Mouse (Mus musculus) hindbrain, embryonic 12.5 days (tissue): ENCODE measurements around the gene Asb2. TPM values are rescaled to one million over a fixed set of nuclear protein-coding genes. Genes with fewer than 3 reads are reported as not detected.

Experiments
- ATAC-seq: fragments of 200-750 bp; cut with Nextera tagmentation; 2 replicates; pipeline ENCODE4 v1.8.0; 2017; ENCODE audit warnings: moderate TSS enrichment; ENCODE audit not compliant: low FRiP score
- H3K27ac ChIP-seq: fragments of 300-500 bp; sonication (generic); 2 replicates; pipeline ENCODE4 v1.5.1; 2016; ENCODE audit warnings: mild to moderate bottlenecking
- H3K27me3 ChIP-seq: fragments of 300-500 bp; sonication (generic); 2 replicates; pipeline ENCODE4 v1.6.1; 2016; ENCODE audit warnings: mild to moderate bottlenecking
- H3K36me3 ChIP-seq: fragments of 300-500 bp; sonication (generic); 2 replicates; pipeline ENCODE4 v1.6.1; 2016; ENCODE audit warnings: mild to moderate bottlenecking
- H3K4me1 ChIP-seq: fragments of 300-500 bp; sonication (generic); 2 replicates; pipeline ENCODE4 v1.6.1; 2016
- H3K4me2 ChIP-seq: fragments of 300-500 bp; sonication (generic); replicated peaks from 2 replicates; pipeline ENCODE4 v1.6.1; 2016; ENCODE audit warnings: mild to moderate bottlenecking
- H3K4me3 ChIP-seq: fragments of 300-500 bp; sonication (generic); 2 replicates; pipeline ENCODE4 v1.5.1; 2016; ENCODE audit warnings: mild to moderate bottlenecking
- H3K9ac ChIP-seq: fragments of 300-500 bp; sonication (generic); 2 replicates; pipeline ENCODE4 v1.6.1; 2016; ENCODE audit warnings: mild to moderate bottlenecking, moderate library complexity
- H3K9me3 ChIP-seq: fragments of 300-500 bp; sonication (generic); replicated peaks from 2 replicates; pipeline ENCODE4 v1.6.1; 2016; ENCODE audit warnings: mild to moderate bottlenecking
- WGBS: fragments of 180-500 bp; shearing (Covaris S2); methylation state at CpG from one replicate; pipeline ENCODE4 v1.1.7; 2016; 5-methylcytosine and 5-hydroxymethylcytosine counted together
- polyA plus RNA-seq: library from polyadenylated mRNA; unstranded; fragments of >200 nt; fragmentation: Nextera tagmentation; extraction: Ambion mirVana; gene quantifications from 2 replicates; pipeline ENCODE4 v1.2.1, GENCODE M21; 2016

Asb2 gene
- polyA plus RNA-seq, 1 experiment from 2014 or later, result 0.71 TPM

DNA sequence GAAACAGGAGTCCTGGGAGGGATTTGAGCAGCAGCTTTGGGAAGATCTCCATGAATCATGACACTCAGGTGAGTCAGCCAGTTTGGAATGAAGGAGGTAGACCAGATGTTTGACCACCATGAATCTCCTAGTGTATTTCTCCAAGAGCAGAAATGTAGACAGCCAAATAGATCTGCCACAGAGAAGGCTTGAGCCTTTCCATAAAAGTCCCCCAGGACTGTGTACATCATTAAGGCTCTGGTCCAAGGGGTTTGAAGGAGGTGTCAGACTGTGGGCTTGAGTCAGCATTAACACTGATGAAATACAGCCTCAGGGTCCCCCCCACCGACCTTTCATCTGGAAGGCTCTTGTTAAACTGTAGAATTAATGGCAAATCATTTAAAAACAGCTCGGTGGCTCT lies 74.3 kb downstream of the Asb2 start:
- H3K4me3 ChIP-seq, result no peak overlapping the region
- no peaks in the 10 kb centered on the region for H3K36me3 ChIP-seq
- H3K9me3 ChIP-seq, result peaks cover 9% of the 10 kb centered on the region; the same call in 1 of the 2 replicates
- H3K9ac ChIP-seq, result no peak overlapping the region
- 75% methylated on average over 2 of the region's 2 CpGs for WGBS
- no peaks in the 10 kb centered on the region for H3K4me1 ChIP-seq
- H3K27ac ChIP-seq, result no peak overlapping the region
- H3K4me2 ChIP-seq, result no peak overlapping the region
- H3K27me3 ChIP-seq, result no peaks in the 10 kb centered on the region
- no peak for ATAC-seq

DNA sequence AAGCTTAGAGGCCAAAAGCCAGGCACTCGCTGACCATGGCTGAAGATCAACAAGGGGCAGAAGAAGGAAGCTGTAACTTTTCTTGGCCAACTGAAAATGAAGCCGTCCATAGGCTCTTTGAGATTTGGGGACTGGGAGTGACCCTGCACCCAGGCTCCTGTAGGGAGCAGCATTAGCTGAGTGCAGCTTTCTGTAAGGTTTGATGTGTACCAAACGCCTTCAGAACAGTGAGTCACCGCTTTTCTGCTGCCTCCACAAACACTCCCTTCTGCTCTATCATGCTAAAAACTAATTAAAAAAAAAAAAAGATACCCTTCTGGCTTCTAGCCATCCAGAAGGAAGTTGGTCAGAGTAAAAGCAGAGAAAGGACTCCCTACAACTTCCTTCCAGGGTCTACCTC lies 79.4 kb downstream of the Asb2 start:
- no peak overlapping the region for H3K4me3 ChIP-seq
- WGBS, result 82% methylated on average over 4 of the region's 4 CpGs
- H3K27me3 ChIP-seq, result no peaks in the 10 kb centered on the region
- no peak overlapping the region for H3K4me2 ChIP-seq
- no peak for ATAC-seq
- H3K9me3 ChIP-seq, result peaks cover 9% of the 10 kb centered on the region; the same call in 1 of the 2 replicates
- H3K9ac ChIP-seq, result no peak overlapping the region
- no peaks in the 10 kb centered on the region for H3K4me1 ChIP-seq
- no peak overlapping the region for H3K27ac ChIP-seq
- no peaks in the 10 kb centered on the region for H3K36me3 ChIP-seq

DNA sequence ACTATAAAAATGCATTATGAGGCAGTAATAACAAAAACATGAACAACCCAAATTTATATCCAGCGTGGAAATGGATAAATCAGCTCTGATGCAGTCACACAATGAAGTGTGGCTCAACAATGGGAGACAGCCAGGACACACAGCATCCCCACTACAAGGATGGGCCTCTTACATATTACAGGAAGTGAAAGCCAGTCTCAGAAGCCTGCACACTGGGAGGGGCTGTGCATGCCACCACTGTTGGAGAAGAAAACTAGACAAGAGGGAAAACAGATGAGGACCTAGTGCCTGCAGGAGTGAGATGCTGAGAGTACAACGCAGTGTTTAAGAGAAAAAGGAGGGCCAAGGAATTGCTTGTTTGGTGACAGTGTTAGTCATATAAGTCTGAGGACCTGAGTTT lies 82.1 kb downstream of the Asb2 start:
- H3K36me3 ChIP-seq, result no peaks in the 10 kb centered on the region
- H3K4me1 ChIP-seq, result no peaks in the 10 kb centered on the region
- ATAC-seq, result no peak
- H3K9me3 ChIP-seq, result peaks cover 9% of the 10 kb centered on the region; the same call in 1 of the 2 replicates
- H3K4me3 ChIP-seq, result no peak overlapping the region
- no peak overlapping the region for H3K27ac ChIP-seq
- H3K27me3 ChIP-seq, result no peaks in the 10 kb centered on the region
- 92% methylated on average over 2 of the region's 2 CpGs for WGBS
- no peak overlapping the region for H3K4me2 ChIP-seq
- H3K9ac ChIP-seq, result no peak overlapping the region

DNA sequence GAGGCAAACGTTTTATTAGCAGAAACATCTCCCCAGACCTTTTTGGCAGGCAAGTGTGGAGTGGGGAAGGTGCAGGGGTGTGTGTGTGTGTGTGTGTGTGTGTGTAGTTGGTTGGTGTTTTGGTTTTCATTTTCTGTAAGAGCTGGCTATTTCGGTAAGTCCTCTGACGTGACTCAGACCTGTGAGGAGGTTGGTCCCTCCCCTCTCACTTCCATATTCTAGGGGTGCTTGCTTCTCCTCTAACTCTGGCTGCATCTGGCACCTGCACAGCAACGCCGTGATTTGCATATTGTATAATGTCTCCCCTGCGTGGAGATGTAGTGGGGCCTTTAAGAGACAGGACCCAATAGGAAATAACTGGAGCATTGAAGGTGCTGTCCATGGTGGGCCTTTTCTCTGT lies 82.8 kb downstream of the Asb2 start:
- Histone ChIP-seq H3K4me3 (no peak overlapping the region), H3K27me3 (no peaks in the 10 kb centered on the region), H3K4me2 (no peak overlapping the region), H3K9me3 (peaks cover 8% of the 10 kb centered on the region; the same call in 1 of the 2 replicates), H3K4me1 (no peaks in the 10 kb centered on the region), H3K36me3 (no peaks in the 10 kb centered on the region), H3K9ac (no peak overlapping the region), H3K27ac (no peak overlapping the region)
- ATAC-seq, result no peak
- 68% methylated on average over 6 of the region's 6 CpGs for WGBS

DNA sequence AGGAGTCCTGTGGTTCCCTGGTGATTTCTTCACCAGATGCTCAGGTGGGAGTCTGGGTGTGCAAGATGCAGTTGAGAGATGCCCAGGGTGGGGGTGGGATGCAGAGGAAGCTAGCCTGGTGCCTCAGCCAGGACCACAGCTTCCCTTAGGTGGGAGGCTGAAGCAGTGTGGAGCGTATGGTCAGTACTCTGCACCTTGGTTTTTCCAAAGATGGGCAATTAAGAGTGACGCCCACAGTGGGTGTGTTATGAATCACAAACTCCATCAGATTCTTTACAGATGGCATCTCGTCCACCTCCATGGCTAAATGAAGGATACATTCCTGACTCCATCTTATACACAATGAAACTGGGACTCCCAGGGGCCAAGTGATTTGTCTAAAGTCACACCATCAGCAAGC lies 83.6 kb downstream of the Asb2 start:
- Histone ChIP-seq H3K4me3 (no peak overlapping the region), H3K9me3 (no peaks in the 10 kb centered on the region), H3K4me1 (no peaks in the 10 kb centered on the region), H3K36me3 (no peaks in the 10 kb centered on the region), H3K27me3 (no peaks in the 10 kb centered on the region), H3K9ac (no peak overlapping the region), H3K4me2 (no peak overlapping the region), H3K27ac (no peak overlapping the region)
- 95% methylated on average over 3 of the region's 3 CpGs for WGBS
- no peak for ATAC-seq

Other genes with a start within 250 kb of the Asb2 start
- gene Prima1, start 113.9 kb downstream of the Asb2 start, polyA plus RNA-seq, result 0.80 and 1.6 TPM in 2 replicates
- gene Fam181a, start 45.0 kb downstream of the Asb2 start, polyA plus RNA-seq, result 13.6 and 14.4 TPM in 2 replicates
- gene Otub2, start 32.7 kb upstream of the Asb2 start, polyA plus RNA-seq, result 16.9 TPM in 2 replicates
- gene 9330161L09Rik, start 51.8 kb upstream of the Asb2 start, polyA plus RNA-seq, result 0.79 and 1.3 TPM in 2 replicates
- gene Ddx24, start 69.8 kb upstream of the Asb2 start, polyA plus RNA-seq, result 120 and 128 TPM in 2 replicates
- 9.2 and 11.3 TPM in 2 replicates for gene Ifi27, start 78.2 kb upstream of the Asb2 start, polyA plus RNA-seq
- 3.2 and 3.7 TPM in 2 replicates for gene Ifi27l2a, start 87.7 kb upstream of the Asb2 start, polyA plus RNA-seq
- not detected in 2 replicates for gene Ifi27l2b, start 101.2 kb upstream of the Asb2 start, polyA plus RNA-seq
- gene Ppp4r4, start 176.3 kb upstream of the Asb2 start, polyA plus RNA-seq, result 2.6 and 2.9 TPM in 2 replicates